In genomic region chr6:144367626-144368077, GRCm38 (mm10) we compare ENCODE assay signal across 16 mouse cellular contexts.
DNase-seq lines count a peak whose midpoint lies in the region; ATAC-seq and TF ChIP-seq lines count a peak whose summit lies in the region.
"Had no signal": no experiment of that assay in that cellular context is flagged by ENCODE, and none has a peak within 500 bp of the region (broad histone marks: within the 10 kb centered on the region; RNA-seq: fewer than 3 reads in every experiment).

No protein-coding gene starts in this region.

- H3K36me3 ChIP-seq in midbrain, embryonic 14.5 days (ENCODE audit: control insufficient read depth, insufficient read depth, low read length): no peaks in the 10 kb centered on the region
- H3K36me3 ChIP-seq in midbrain, embryonic 10.5 days: no peaks in the 10 kb centered on the region
- no peaks in the 10 kb centered on the region for H3K36me3 ChIP-seq in forebrain, postnatal 0 days (ENCODE audit: insufficient read depth)
- H3K36me3 ChIP-seq in neural tube, embryonic 15.5 days: no peaks in the 10 kb centered on the region
- H3K36me3 ChIP-seq in stomach, postnatal 0 days (ENCODE audit: control insufficient read depth, insufficient read depth, low read length): no peaks in the 10 kb centered on the region
- H3K36me3 ChIP-seq: embryonic facial prominence, embryonic 13.5 days; intestine, embryonic 15.5 days had no signal

- 63% methylated on average over 11 of the region's 11 CpGs for WGBS in midbrain, embryonic 14.5 days
- 97% methylated on average over 11 of the region's 11 CpGs for WGBS in midbrain, embryonic 10.5 days
- 31% methylated on average over 11 of the region's 11 CpGs for WGBS in forebrain, postnatal 0 days
- WGBS in neural tube, embryonic 15.5 days: 36% methylated on average over 11 of the region's 11 CpGs
- WGBS in stomach, postnatal 0 days: 85% methylated on average over 11 of the region's 11 CpGs

- no peak overlapping the region for H3K4me3 ChIP-seq in midbrain, embryonic 14.5 days (replicated peaks; ENCODE audit: low read depth, low read length)
- H3K4me3 ChIP-seq in midbrain, embryonic 10.5 days: no peak overlapping the region
- no peak overlapping the region for H3K4me3 ChIP-seq in forebrain, postnatal 0 days (ENCODE audit: low read depth, low read length)
- H3K4me3 ChIP-seq in neural tube, embryonic 15.5 days (replicated peaks): no peak overlapping the region
- H3K4me3 ChIP-seq in stomach, postnatal 0 days (ENCODE audit: low read depth, low read length): no peak overlapping the region
- H3K4me3 ChIP-seq: embryonic facial prominence, embryonic 13.5 days; intestine, embryonic 15.5 days had no signal

- no peak overlapping the region for H3K9ac ChIP-seq in midbrain, embryonic 14.5 days (replicated peaks; ENCODE audit: low read length)
- no peak overlapping the region for H3K9ac ChIP-seq in forebrain, postnatal 0 days
- H3K9ac ChIP-seq in neural tube, embryonic 15.5 days (replicated peaks): no peak overlapping the region
- H3K9ac ChIP-seq in stomach, postnatal 0 days (ENCODE audit: low read length): no peak overlapping the region
- H3K9ac ChIP-seq: embryonic facial prominence, embryonic 13.5 days; intestine, embryonic 15.5 days; liver, embryonic 14.5 days had no signal

- no peaks in the 10 kb centered on the region; the same call in 1 of the 2 replicates for H3K27me3 ChIP-seq in midbrain, embryonic 14.5 days (ENCODE audit: control insufficient read depth, insufficient read depth, low read length)
- no peaks in the 10 kb centered on the region; the same call in 1 of the 2 replicates for H3K27me3 ChIP-seq in midbrain, embryonic 10.5 days (ENCODE audit: low read depth, poor library complexity, severe bottlenecking)
- no peaks in the 10 kb centered on the region for H3K27me3 ChIP-seq in forebrain, postnatal 0 days (ENCODE audit: insufficient read depth, low read length)
- peaks cover 18% of the 10 kb centered on the region for H3K27me3 ChIP-seq in neural tube, embryonic 15.5 days (replicated peaks)
- H3K27me3 ChIP-seq in stomach, postnatal 0 days (ENCODE audit: control insufficient read depth, insufficient read depth, low read length): no peaks in the 10 kb centered on the region
- H3K27me3 ChIP-seq: embryonic facial prominence, embryonic 13.5 days; intestine, embryonic 15.5 days had no signal

- peaks cover 4% of the 10 kb centered on the region for H3K9me3 ChIP-seq in midbrain, embryonic 14.5 days (ENCODE audit: control insufficient read depth, low read length)
- no peaks in the 10 kb centered on the region for H3K9me3 ChIP-seq in midbrain, embryonic 10.5 days (replicated peaks)
- no peaks in the 10 kb centered on the region for H3K9me3 ChIP-seq in forebrain, postnatal 0 days (ENCODE audit: low read length)
- H3K9me3 ChIP-seq in neural tube, embryonic 15.5 days (replicated peaks): no peaks in the 10 kb centered on the region
- no peaks in the 10 kb centered on the region for H3K9me3 ChIP-seq in stomach, postnatal 0 days (ENCODE audit: control insufficient read depth, low read length)
- H3K9me3 ChIP-seq: intestine, embryonic 15.5 days had no signal

- H3K4me1 ChIP-seq in midbrain, embryonic 14.5 days (ENCODE audit: control insufficient read depth, insufficient read depth, low read length): no peaks in the 10 kb centered on the region
- H3K4me1 ChIP-seq in midbrain, embryonic 10.5 days: no peaks in the 10 kb centered on the region
- no peaks in the 10 kb centered on the region for H3K4me1 ChIP-seq in forebrain, postnatal 0 days (ENCODE audit: insufficient read depth)
- peaks cover 14% of the 10 kb centered on the region for H3K4me1 ChIP-seq in neural tube, embryonic 15.5 days
- H3K4me1 ChIP-seq in stomach, postnatal 0 days (replicated peaks; ENCODE audit: control insufficient read depth, insufficient read depth): no peaks in the 10 kb centered on the region
- H3K4me1 ChIP-seq: embryonic facial prominence, embryonic 13.5 days; intestine, embryonic 15.5 days had no signal

- TF ChIP-seq EP300 in stomach, postnatal 0 days (optimal IDR thresholded peaks at IDR 0.05): no peak

- H3K27ac ChIP-seq in midbrain, embryonic 14.5 days (replicated peaks; ENCODE audit: low read depth, low read length): no peak overlapping the region
- H3K27ac ChIP-seq in midbrain, embryonic 10.5 days (replicated peaks): no peak overlapping the region
- peak overlapping the region; percentile 30; the same call in 1 of the 2 replicates for H3K27ac ChIP-seq in forebrain, postnatal 0 days (ENCODE audit: low read depth, low read length)
- no peak overlapping the region for H3K27ac ChIP-seq in neural tube, embryonic 15.5 days (replicated peaks)
- H3K27ac ChIP-seq in stomach, postnatal 0 days (replicated peaks): no peak overlapping the region
- H3K27ac ChIP-seq: embryonic facial prominence, embryonic 13.5 days; intestine, embryonic 15.5 days; liver, embryonic 14.5 days had no signal

- DNase-seq in midbrain, embryonic 14.5 days: peak; percentile 46
- no peak for DNase-seq in midbrain, embryonic 10.5 days (ENCODE audit: low spot score)
- DNase-seq in forebrain, postnatal 0 days: peak; percentile 69
- DNase-seq in layer of hippocampus, adult 18-20 months (ENCODE audit: low spot score in 2 of 2): peak; percentile 4 to 37
- DNase-seq in thymus, adult 18-20 months: no peak
- no peak for DNase-seq in stomach, postnatal 0 days (ENCODE audit: low spot score)
- DNase-seq: adrenal gland, postnatal 36 days; gastrocnemius, postnatal 10 days; heart, postnatal 14 days; thymus, postnatal 14 days had no signal

- peak; percentile 62; the same call in 1 of the 2 replicates for ATAC-seq in midbrain, embryonic 14.5 days (ENCODE audit: low FRiP score, low TSS enrichment)
- ATAC-seq in forebrain, postnatal 0 days: peak; percentile 87
- ATAC-seq in neural tube, embryonic 15.5 days (ENCODE audit: low FRiP score): peak; percentile 87
- no peak for ATAC-seq in stomach, postnatal 0 days (ENCODE audit: low FRiP score, low TSS enrichment)
- ATAC-seq: CD4-positive, CD25-positive, alpha-beta regulatory T cell, adult 4 months; intestine, embryonic 15.5 days; lung, postnatal 0 days had no signal

- no peak overlapping the region for H3K4me2 ChIP-seq in midbrain, embryonic 14.5 days (ENCODE audit: low read length)
- 0 out of 2 replicates have a peak overlapping the region, but pooled peaks have one; percentile 5 for H3K4me2 ChIP-seq in forebrain, postnatal 0 days (ENCODE audit: low read depth)
- peak overlapping the region; percentile 7; the same call in 1 of the 2 replicates for H3K4me2 ChIP-seq in neural tube, embryonic 15.5 days
- H3K4me2 ChIP-seq in stomach, postnatal 0 days (replicated peaks; ENCODE audit: low read depth): no peak overlapping the region
- H3K4me2 ChIP-seq: embryonic facial prominence, embryonic 13.5 days; intestine, embryonic 15.5 days had no signal

- TF ChIP-seq CTCF in forebrain, postnatal 0 days (IDR thresholded peaks at IDR 0.05; ENCODE audit: low read depth): no peak
- no peak for TF ChIP-seq CTCF in stomach, postnatal 0 days (IDR thresholded peaks at IDR 0.05; ENCODE audit: low read depth)

Comparison
In these comparisons a context has a peak if more than half of its experiments do, and no peak if none do; other contexts are left out.
1. DNase-seq: peak in midbrain, embryonic 14.5 days (single experiment), forebrain, postnatal 0 days (single experiment) and layer of hippocampus, adult 18-20 months (2 of 2); none in midbrain, embryonic 10.5 days (single experiment), thymus, adult 18-20 months (0 of 2) and stomach, postnatal 0 days (single experiment).
2. H3K4me2 ChIP-seq: peak in forebrain, postnatal 0 days (single experiment) and neural tube, embryonic 15.5 days (single experiment); none in midbrain, embryonic 14.5 days (single experiment) and stomach, postnatal 0 days (single experiment).